Mouse (Mus musculus) lung, adult 18-20 months (tissue): ENCODE measurements at regions not wholly inside any gene's neighbourhood (a gene's known extent, or its start where the extent isn't known, plus 50 kb on each side); places are given as distances from the start of the nearest gene placed in this dataset.
A peak's percentile ranks its signal among the peaks of the same experiment; 100 is the strongest.

Source experiments
- DNase-seq, 2 experiments: peaks; one replicate each; pipeline ENCODE4 v3.0.0; 2022; ENCODE audit warnings: mixed read lengths in 2 of 2

DNA sequence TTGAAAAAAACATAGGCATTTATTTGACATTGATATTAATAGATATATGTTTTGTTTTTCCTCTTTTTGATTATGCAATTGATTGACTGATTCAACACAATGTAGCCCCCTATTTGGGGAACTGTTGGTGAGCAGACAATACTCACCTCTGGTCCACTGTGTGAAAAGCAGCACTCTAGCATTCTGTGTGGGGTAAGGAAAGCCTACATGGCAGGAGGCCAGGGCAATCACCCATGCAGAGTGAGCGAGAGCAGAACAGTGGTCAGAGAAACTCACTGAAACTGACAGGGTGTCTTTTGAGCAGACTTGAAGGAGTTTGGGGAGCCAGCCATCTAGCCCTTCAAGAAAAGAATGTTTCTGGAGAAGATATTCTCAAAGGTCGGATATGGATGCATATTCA is 73.2 kb upstream of the Azi2 start:
- DNase-seq = no peak

DNA sequence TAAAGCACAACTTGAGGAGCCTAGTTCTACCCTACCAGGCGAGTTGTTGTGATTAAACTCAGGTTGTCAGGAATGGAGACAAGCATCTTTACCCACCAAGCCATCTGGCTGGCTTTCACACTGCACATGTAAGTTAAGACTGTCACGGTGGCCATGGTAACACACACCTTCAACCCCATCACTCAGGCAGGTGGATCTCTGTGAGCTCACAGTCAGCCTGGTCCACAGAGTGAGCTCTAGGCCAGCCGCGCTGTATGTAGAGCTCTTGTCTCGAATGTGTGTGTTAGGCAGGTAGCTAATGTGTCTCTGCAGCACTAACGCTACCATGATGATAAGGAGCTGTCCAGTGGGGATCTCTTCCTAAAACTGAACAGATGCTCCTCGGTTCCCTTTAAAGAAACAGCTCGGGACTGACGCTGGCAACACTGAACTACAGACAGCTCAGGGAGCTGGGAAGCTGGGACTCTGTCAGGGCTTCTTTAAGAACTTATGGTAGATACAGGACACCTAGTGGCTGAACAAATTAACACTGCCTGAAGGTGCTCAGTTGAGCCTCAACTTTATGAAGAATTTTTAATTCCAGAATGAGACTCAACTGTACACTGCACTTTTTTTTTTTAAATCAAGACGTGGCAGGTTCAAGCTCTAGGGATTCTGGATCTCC is 73.8 kb upstream of the Azi2 start:
- peak in 1 of 2 experiments; percentile 3 for DNase-seq

DNA sequence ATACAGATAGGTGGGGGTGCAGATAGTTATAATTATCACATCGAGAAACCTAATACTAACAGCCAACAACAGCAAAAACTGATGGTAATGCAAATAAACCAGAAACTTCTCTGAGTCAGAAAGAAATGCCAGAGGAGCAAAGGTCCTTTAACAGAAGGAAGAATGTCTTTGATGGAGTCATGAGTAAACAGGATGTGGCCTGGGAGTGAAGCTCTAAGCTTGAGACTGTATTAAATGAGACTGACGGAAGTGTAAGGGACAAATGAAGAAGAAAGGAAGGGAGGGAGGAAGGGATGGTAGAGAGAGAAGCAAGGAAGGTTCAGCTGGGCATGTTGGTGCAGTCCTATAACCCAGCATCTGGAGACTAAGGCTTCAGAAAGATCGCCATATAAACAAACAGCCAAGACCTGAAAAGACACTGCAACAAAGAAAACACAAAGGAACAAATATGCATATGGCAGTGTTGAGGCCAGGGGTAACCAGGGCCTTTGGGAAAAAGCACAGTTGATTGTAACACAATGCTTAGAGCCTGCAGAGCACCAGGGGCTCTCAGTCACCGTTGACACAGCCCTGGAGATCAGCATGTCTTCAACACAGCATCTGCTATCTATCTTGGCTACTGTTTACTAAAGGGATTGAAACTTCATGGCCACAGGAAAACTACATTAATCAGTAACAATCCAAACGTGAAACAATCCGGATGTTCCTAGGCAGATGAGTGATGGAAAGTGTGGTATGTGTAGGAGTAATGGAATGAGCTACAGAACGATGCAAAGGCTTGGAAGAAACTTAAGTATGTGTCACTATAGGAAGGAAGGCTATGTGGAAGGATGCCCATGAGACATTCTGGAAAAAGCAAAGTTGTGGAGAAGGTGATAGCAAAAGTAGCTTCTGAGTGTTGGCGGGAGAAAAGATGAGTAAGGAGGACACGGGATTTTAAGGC is 77.9 kb upstream of the Azi2 start:
- DNase-seq = no peak

DNA sequence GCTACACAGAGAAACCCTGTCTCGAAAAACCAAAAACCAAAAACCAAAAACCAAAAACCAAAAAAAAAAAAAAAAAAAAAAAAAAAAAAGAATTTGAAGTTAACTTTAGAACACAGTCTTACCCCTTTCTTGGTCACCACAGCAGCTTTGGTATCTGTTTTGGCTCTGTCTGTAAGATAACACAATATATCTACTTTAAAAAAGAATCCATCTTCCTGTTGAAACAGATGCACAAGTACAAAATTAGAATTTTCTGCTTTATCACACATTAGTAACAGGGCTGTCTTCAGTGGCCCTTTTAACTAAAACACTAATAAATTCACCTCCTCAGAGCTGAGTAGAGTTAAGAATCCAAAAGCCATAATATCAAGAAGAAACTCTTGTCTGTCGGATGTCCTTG is 80.5 kb upstream of the Azi2 start:
- no peak for DNase-seq

DNA sequence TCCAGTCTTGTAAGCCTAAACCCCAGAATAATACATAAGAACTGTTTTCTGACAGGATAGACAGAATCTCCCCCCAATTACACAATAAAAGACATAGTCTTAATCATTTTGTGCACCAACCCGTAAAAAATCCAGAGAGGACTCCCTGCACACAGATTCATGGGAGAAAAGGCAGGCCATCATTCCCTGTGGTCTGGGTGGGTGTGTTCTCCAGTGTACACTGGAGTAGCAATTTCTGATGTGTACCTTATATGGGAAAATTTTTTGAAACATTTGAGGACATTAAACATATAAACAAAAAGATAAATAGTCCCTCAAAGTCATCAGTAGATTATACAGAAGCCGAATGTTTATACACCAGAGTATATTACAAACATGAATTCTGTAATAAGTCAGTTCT is 83.1 kb upstream of the Azi2 start:
- DNase-seq = no peak

DNA sequence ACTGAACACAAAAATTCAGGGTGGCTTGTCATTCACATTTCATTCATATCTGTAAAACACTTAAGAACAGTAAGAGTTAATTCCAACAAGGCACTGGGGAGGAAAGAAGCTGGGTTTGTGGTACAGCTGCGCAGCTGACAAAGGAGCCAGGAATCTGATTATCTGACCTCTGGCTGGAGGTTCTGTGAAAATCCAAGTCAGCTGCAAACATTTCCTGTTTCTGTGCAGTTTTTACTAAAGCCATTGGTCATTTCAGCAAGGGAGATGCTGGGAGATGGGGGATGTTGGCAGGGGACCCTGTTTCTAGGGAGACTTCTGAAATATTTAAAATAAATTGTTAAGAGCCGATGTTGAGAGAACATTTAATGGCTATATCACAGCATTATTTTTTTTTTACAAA is 83.6 kb upstream of the Azi2 start:
- no peak for DNase-seq

DNA sequence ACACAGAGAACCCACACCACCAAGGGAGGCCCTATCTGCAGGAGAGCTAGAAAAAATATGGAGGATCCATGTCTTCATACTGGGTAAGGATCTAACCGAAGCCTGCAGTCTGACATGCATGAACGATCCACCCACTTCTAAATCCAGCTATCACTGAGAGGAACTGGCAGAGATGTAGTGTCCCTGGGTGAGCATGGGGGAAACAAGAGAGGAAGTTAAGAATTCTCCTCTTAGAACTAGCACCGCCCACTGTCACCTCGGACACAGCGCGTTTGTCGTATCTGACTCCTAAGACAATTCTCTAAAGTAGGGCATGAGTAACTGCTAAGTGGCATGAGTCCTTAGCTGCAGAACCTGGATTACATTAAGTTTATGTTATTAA is 112.8 kb upstream of the Azi2 start:
- DNase-seq = no peak

DNA sequence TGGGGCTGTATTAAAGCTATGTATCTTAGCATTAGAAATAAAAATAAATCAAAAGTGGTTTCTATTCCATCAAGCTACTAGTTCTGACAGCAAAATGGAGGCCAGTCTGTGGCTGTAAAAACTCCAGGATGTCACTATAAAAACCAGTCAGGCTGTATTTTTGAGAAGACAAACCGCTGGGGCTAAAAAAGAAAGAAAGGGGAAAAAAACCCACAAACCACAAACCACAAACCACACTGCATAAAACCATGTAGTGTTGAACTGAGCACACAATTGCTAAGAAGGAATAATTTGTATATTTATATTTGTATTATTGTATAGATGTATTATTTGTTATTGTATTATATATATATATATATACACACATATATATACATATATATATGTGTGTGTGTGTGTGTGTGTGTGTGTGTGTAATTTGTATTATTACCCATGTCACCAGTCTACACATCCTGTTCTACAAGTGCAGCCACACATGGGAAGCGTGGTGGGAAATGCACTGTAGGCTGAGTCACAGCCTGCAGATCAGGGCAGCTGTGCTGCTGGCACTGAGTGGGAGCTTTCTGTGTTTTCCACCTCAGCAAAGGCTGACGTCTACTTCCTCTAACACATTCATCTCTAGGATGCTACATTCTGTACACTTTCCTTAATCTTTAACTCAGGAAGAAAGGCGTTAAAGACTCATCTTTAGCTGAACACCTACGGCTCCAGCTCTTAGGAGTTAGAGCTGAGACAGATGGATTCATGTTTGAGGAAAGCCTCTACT is 113.4 kb upstream of the Azi2 start:
- DNase-seq = no peak

DNA sequence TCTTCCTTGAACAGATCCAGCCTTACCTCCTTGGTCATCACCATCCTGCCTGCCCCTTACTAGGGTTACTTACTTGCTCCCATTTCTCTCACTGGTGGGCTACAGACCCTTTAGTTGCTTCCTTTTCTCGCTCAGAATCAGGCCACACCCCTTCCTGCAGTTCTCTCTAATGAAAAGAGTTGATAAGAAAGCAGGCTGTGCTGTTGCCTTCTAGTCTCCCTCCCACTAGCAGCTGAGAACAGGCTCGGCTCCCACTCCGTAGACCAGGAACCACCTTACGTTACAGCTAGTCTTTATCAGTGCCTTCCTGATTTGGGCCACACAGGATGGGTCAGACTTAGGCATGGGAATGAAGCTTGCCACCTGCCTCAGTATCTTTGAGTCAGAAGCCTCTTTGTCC is 117.3 kb upstream of the Azi2 start:
- DNase-seq = no peak

DNA sequence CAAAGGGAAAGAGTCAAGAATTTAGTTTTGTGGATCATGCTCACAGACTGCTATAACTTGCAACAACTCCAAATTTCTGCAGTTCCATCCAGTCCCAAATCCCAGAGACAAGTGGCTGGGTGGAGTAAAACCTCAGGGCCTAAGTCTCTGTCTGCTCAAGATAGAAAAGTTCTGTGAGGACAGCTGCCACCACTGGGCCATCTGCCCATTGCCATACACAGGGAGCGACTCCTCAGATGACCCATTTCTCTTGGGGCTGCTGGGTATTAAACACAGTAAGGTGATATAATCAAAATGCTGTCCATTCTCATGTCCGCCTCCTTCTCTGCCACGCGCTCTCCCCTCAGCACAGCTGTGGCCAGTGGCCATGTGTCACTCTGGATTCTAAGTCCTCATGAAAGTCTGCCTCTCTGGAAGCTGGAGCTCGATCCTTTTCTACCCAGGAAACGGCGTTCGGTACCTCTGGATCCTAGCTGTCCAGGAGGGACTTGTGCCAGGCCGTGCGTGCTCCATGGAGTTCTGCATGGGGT is 132.3 kb upstream of the Azi2 start:
- no peak for DNase-seq

DNA sequence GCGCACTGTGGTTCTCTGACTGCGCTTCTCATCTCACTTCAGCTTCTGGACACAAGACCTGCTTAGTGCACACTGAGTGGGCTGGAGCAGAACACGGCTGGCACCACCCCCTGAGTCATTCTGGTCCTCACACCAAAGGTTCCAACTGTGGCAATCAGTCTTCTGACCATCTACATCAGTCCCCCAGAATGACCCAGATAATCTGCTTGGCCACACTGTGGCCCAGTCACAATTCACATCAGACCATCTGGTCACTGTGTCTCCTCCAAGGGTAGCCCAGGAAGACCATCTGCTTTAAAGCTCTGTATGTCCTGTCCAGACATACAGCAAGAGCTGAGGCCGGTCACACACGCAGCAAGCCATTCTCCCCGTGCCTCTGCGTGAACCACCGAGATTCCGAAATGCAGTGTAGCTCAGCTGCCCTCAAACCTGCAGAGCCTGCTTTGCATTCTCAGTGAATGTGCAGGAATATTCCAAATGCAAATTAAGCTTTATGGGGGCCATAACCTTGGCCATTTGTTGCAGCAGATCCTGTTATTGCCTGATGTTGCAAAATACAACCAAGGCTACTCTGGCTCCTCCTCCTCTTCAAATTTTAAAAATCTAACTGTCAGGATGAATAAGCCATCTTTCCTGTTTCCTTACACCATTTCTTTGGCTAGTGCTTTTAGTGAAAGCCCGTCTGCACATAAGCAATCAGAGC is 135.1 kb upstream of the Azi2 start:
- no peak for DNase-seq

DNA sequence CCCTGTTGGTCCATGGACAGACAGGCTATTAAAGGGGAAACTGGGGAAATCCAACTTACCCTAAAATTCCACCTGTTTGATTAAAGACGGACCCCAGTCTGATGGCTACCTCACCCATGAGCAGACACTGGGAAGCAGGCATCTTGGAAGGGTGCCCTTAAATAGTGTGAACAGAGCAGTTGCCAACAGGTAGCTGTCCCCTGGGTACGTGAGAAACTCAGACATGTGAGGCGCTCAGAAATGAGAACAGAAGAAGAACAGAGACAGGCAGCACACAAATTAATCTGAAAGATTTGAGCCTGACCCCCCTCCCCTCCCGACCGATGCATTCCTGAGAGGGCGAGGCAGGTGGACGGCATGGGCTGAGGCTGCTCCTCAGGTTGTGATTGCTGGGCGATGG is 135.7 kb upstream of the Azi2 start:
- no peak for DNase-seq

DNA sequence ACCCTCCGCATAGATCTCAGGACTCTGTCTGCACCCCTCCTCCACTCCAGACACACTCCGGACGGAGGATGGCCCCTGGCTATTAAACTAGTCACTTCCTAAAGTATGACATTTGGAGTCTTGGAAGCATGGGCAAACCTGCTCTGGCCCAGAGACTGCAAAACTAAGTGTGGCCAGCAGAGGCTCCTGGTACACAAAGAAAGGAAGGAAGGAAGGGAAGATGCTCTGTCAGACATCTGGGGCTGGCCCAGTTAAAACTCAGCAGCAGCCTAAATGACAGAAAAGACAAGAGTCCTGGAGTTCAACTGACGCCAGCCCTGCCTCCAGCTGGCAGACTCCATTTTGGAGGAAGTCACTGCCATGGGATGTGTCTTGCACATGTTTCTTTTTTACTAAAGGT is 137.3 kb upstream of the Azi2 start:
- DNase-seq = peak; percentile 8 to 14

DNA sequence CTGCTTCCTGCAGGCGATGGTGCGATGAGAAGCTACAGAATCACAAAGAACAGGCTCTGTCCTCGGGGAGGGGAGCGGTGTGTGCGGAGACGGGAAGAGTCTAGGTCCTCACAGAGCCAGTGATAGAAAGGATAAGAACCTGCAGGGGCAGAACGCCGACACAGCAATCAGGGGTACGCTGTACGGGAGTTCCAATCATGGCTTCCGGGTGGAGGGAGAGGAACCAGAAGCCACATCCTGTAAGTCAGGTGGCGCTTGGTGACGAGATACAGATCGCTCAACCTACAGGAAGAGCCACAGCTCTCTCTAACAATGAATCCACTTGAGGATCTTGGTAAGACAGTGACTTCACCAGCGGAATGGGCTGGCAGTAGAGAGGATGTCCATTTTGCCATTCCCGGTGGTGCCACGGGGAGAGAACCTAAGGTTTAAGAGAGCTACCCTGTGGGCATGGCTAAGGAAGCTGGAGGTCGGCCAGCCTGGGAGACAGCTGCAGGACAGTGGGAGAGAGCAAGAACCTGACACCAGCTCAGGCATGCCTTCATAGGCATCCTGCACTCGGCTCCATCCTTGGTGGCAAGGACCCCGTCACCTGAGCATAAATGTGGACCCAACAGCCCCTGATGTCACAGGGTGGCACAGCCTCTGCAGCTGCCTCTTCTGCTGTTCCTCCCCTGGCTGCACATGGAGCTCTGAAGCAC is 137.9 kb upstream of the Azi2 start:
- peak; percentile 12 to 15 for DNase-seq

DNA sequence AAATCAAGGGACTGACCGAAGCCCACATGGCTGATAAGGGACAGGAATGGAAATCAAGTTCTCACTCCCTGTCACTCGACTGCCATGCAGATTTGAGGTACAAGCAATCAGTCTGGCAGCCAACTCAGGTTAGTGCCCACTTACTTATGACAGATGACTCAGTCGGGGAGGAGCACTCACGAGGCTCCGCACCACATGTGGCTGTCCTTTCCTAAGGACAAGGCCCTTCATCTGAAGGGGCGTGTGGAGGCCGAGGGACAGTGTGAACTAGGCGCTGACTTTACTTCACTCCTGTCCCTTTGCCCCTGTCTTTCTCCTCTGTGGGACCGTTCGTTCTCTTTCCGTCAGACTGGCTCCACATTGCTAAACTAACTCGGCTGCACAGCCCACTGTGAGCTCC is 139.7 kb upstream of the Azi2 start:
- no peak for DNase-seq

DNA sequence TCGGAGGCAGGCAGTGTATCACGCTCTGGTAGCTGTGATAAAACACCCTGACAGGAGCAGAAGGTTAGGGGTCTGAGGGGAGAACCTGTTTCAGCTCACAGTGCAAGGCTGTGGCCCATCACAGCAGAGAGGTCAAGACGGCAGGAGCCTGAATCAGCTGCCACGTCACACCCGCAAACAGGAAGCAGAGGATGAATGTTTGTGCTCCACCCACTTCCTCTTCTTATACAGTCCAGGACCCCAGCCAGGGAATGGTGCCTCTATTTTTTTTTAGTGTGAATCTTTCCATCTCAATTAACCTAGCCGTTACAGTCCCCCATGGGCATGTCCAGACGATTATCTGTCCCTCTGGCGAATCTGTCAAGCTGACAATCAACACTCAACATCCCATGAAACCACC is 143.8 kb upstream of the Azi2 start:
- no peak for DNase-seq

DNA sequence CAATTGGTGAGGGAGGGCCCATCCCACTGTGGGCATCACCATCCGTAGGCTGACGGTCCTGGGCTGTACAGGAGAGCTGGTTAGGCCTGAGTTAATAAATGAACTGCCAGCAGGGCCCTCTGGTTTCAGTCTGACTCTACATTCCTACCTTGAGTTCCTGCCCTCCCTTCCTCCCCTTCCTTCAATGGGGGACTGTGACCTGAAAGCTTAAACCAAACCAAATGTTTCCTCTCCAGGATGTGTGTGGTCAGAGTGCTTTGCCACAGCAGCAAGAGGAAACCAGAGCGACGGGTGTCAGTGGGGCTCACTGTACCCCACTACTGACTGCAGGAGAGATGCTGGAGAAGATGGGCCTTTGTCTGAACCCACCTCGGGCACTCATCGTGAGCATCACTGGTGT is 147.7 kb upstream of the Azi2 start:
- no peak for DNase-seq

DNA sequence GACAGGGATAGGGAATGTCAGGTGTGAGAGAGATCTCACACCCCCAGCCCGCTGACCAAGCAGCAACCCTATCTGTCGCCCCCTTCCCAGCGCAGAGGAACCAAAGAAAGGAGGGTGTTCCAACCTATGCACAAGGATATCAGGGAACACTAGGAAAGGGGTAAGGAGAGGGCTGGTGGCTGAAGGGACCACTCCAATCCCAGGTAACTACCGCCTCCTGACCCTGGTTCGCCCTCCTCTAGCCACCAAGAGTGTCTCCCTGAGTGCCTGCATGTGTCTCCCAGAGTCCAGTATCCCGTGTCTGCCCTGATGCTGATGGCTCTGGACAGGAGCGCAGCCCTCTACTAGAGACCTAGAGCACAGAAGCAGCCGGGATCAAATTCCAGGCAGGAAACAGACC is 167.1 kb upstream of the Azi2 start:
- no peak for DNase-seq

DNA sequence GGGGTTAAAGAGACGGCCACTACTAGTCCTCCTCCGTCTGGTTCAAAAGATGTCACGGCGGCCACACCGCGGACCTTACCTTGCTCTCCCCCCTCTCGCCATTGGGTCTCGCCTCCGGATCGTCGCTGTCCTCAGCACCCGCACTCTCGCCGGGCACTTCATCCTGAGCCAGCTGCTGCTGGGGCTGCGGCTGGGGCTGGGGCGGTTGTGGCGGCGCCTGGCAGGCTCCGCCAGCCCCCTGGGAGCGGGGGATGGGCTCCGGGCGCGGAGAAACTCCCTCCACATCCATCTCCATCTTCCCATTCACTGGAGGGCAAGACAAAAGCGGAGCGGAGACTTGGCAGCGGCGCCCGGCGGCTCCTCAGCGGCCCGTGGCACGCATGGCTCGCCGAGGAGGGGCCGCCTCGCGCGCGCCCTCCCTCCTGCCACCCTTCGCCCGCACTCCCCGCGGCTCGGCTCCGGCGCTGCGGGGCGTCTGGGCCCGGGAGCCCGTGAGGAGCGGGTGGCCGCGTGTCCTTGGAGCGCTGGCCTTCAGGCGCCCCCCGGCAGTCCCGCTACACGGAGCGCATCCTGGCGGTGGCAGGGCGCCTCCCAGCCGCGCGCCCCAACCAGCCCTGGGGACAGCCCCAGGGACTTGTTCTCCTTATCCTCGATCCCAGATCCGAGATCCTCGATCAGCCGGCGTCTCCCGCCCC is 167.8 kb upstream of the Azi2 start:
- no peak for DNase-seq

DNA sequence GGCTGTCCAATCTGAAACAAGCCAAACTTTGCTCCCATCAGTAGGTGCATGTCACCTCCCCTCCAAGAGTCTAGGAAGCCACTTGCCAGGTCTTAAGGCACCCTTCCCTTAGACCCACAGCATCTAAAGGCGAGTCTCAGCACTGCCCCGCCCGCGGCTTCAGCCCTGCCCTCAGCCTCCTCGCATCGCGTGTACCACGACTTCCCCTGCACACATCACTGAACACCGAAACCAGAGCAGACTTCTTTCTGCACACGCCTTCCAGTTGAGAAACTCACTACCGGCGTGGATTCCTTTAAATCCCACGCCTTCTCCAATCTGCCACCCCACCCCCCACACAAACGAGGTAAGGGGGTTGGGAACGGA is 168.3 kb upstream of the Azi2 start:
- no peak for DNase-seq

DNA sequence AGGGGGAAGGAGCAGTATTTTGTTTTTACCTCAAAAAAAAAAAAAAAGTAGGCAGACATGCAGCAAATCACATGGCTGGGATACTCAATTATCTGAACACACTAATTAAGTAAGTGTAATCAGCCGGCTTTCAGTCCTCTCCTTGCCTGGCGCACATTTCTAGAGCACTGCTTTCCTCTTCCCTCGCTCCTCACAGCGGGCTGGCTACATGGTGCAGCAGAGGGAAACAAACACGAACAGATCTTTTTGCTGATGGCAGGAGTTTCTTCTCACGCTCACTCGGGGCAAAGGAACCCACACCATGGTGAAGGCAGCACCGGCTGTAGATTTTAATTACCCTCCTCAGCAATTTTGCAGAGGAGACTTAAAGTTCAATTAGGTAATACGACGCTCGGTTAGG is 169.7 kb upstream of the Azi2 start:
- no peak for DNase-seq

DNA sequence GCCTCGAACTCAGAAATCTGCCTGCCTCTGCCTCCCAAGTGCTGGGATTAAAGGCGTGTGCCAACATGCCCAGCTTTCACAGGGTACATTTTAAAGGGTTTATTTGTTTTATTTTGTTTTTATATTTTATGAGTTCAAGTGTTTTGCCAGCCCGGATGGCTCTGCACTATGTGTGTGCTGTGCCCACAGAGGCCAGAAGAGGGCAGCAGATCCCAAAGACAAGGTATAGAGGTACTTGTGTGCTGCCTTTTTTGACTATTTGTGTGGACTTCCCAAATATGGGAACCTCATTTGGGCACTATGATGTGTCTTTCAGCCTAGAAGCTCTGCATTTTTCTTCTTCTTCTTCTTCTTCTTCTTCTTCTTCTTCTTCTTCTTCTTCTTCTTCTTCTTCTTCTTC is 176.4 kb upstream of the Azi2 start:
- no peak for DNase-seq
